Mouse (Mus musculus) megakaryocyte, embryonic 14.5 days (primary cell): Measurements from ENCODE around the gene Znhit6.

Experiments used
- FLI1 ChIP-seq: IDR thresholded peaks from 2 replicates; pipeline ENCODE4 v1.6.1; 2012; ENCODE audit warnings: low read length, inconsistent platforms, mixed read lengths
- GATA1 ChIP-seq: IDR thresholded peaks from 3 replicates; pipeline ENCODE4 v1.6.1; 2012; ENCODE audit warnings: mixed read lengths, low read length, inconsistent platforms, borderline replicate concordance

- TF ChIP-seq GATA1 (no peak), FLI1 (no peak)
Measured at GRCm38 (mm10) chr3:145575340-145575739, 665 bp upstream of the Znhit6 start.
